Mouse (Mus musculus) ES-CJ7 (cell line): ENCODE results near the gene Lmbr1l.
A peak's percentile ranks its signal among the peaks of the same experiment; 100 is the strongest.

Source experiments
- DNase-seq: peaks from one replicate; pipeline ENCODE4 v3.0.0; 2011; ENCODE audit warnings: low read depth, low spot score

The Lmbr1l gene

GRCm38 (mm10) chr15:98895635-98896589, 22.1 kb downstream of the Lmbr1l start:
- DNase-seq: peak; percentile 75

GRCm38 (mm10) chr15:98894746-98895634, 23.0 kb downstream of the Lmbr1l start:
- DNase-seq: no peak

- DNase-seq: no peak
Measured at GRCm38 (mm10) chr15:98893940-98894745, 23.9 kb downstream of the Lmbr1l start, which contains the start of gene Rhebl1. Rhebl1 (minus strand) TSS chr15:98894540.

- peak; percentile 69 for DNase-seq
Measured at GRCm38 (mm10) chr15:98893036-98893435, 25.0 kb downstream of the Lmbr1l start.

GRCm38 (mm10) chr15:98891907-98892606, 26.0 kb downstream of the Lmbr1l start:
- peak; percentile 93 for DNase-seq

GRCm38 (mm10) chr15:98891198-98891742, 26.8 kb downstream of the Lmbr1l start:
- peak; percentile 90 for DNase-seq

- no peak for DNase-seq
Measured at GRCm38 (mm10) chr15:98887526-98887925, 30.5 kb downstream of the Lmbr1l start.

GRCm38 (mm10) chr15:98886667-98887387, 31.2 kb downstream of the Lmbr1l start:
- DNase-seq: no peak

- no peak for DNase-seq
Measured at GRCm38 (mm10) chr15:98884106-98884505, 33.9 kb downstream of the Lmbr1l start.

- no peak for DNase-seq
Measured at GRCm38 (mm10) chr15:98883661-98884060, 34.4 kb downstream of the Lmbr1l start.

- no peak for DNase-seq
Measured at GRCm38 (mm10) chr15:98881656-98882008, 36.4 kb downstream of the Lmbr1l start.

GRCm38 (mm10) chr15:98880978-98881655, 36.9 kb downstream of the Lmbr1l start:
- peak; percentile 98 for DNase-seq

GRCm38 (mm10) chr15:98877331-98877730, 40.7 kb downstream of the Lmbr1l start:
- DNase-seq: peak; percentile 85

GRCm38 (mm10) chr15:98871916-98872888, 45.8 kb downstream of the Lmbr1l start:
- DNase-seq: peak; percentile 97

GRCm38 (mm10) chr15:98871070-98871915, 46.7 kb downstream of the Lmbr1l start, which contains the start of gene Kmt2d:
Kmt2d (minus strand) TSS chr15:98871204.
- no peak for DNase-seq

GRCm38 (mm10) chr15:98870179-98871069, 47.6 kb downstream of the Lmbr1l start:
- no peak for DNase-seq
